Mouse (Mus musculus): ENCODE data around the gene Gpr174. TPM values are rescaled to one million over a fixed set of nuclear protein-coding genes. Genes with fewer than 3 reads are reported as not detected.

The Gpr174 gene
- total RNA-seq, 2 experiments from 2014 or later, result not detected

Other genes with a start within 250 kb of the Gpr174 start
- not detected for gene P2ry10, start 167.4 kb upstream of the Gpr174 start, total RNA-seq (2021)
- under 1 TPM; 0.34 to 0.46 TPM for gene P2ry10b, start 107.0 kb upstream of the Gpr174 start, total RNA-seq (2021)
- gene Itm2a, start 147.5 kb downstream of the Gpr174 start, total RNA-seq (2021), result 10 to 100 TPM; 49.8 to 52.3 TPM